In the genomic region with DNA sequence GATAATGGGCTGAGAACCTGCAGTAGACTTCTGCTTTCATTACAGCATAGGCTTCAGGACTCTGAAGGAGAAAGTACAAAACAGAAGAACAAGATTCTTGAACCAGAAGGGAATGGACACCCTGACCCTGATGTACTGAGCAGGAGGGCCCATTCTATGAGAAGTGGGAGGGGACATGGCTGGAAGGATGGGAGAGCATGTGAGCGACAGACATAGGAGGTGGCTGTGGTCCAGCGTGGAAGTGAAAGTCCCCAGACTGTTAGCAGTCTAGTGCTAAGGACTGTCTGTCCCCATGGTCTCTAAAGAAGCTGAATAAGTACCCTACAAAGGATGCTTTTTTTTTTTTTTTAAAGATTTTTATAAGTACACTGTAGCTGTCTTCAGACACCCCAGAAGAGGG, we compare ENCODE assay signal across 24 mouse cellular contexts. TPM values are rescaled to one million over a fixed set of nuclear protein-coding genes. Genes with fewer than 3 reads are reported as not detected.
DNase-seq lines count a peak whose midpoint lies in the region; ATAC-seq lines count a peak whose summit lies in the region.
"Had no signal": no experiment of that assay in that cellular context is flagged by ENCODE, and none has a peak within 500 bp of the region (broad histone marks: within the 10 kb centered on the region; RNA-seq: fewer than 3 reads in every experiment).

No protein-coding gene starts in this region.

- peak overlapping the region; percentile 69 for H3K4me3 ChIP-seq in megakaryocyte, embryonic 14.5 days (replicated peaks)
- H3K4me3 ChIP-seq: gastrocnemius, adult 2 months; heart, embryonic 13.5 days; left cerebral cortex, adult 2 months; neural tube, embryonic 12.5 days; stomach, embryonic 15.5 days had no signal

- H3K36me3 ChIP-seq in megakaryocyte, embryonic 14.5 days (replicated peaks; ENCODE audit: low read length), result peaks cover 9% of the 10 kb centered on the region
- H3K36me3 ChIP-seq: heart, embryonic 13.5 days; neural tube, embryonic 12.5 days; stomach, embryonic 15.5 days had no signal

- H3K27me3 ChIP-seq in megakaryocyte, embryonic 14.5 days (replicated peaks), result no peaks in the 10 kb centered on the region
- H3K27me3 ChIP-seq: heart, embryonic 13.5 days; neural tube, embryonic 12.5 days; stomach, embryonic 15.5 days had no signal

- H3K9me3 ChIP-seq in megakaryocyte, embryonic 14.5 days, result peaks cover 11% of the 10 kb centered on the region
- H3K9me3 ChIP-seq: stomach, embryonic 15.5 days had no signal

- DNase-seq in layer of hippocampus, adult 9-11 months, result peak; percentile 83
- no peak for DNase-seq in layer of hippocampus, postnatal 10 days (ENCODE audit: low spot score in 2 of 2)
- peak; percentile 64 for DNase-seq in brain, adult 2 months (ENCODE audit: low read depth, low spot score)
- DNase-seq in adrenal gland, postnatal 4 days (ENCODE audit: low spot score in 2 of 2), result no peak
- no peak for DNase-seq in kidney, postnatal 36 days
- DNase-seq: adrenal gland, postnatal 25 days; cerebellum, adult 18-20 months; cerebellum, postnatal 25 days; gastrocnemius, adult 2 months; heart, postnatal 36 days; kidney, adult 18-20 months; midbrain, embryonic 14.5 days; retina, postnatal 1 day; right cerebral cortex, postnatal 4 days; thymus, postnatal 25 days had no signal

- peaks cover 79% of the 10 kb centered on the region for H3K4me1 ChIP-seq in megakaryocyte, embryonic 14.5 days
- H3K4me1 ChIP-seq: heart, embryonic 13.5 days; neural tube, embryonic 12.5 days; stomach, embryonic 15.5 days had no signal

- ATAC-seq in megakaryocyte, adult 5-6 weeks (ENCODE audit: poor library complexity, severe bottlenecking), result no peak
- ATAC-seq in monocyte, adult 5-6 weeks (replicated peaks; ENCODE audit: insufficient number of reproducible peaks, low FRiP score, low TSS enrichment, poor library complexity, severe bottlenecking), result peak; percentile 28
- ATAC-seq: forebrain, embryonic 14.5 days; inflammation-experienced regulatory T-cells, adult 6 months had no signal

RNA-seq across cellular contexts. Expression of gene Cdkn2aipnl, which starts 40.4 kb away (rescaled TPM):
- 10 to 100 TPM; 37.4 to 37.8 TPM for total RNA-seq in layer of hippocampus, postnatal 10 days (2021)
- polyA plus RNA-seq in megakaryocyte, embryonic 14.5 days (2012; ENCODE audit: insufficient read depth, low replicate concordance), result 17.5 and 17.7 TPM in 2 replicates
- 66.6 and 70.7 TPM in 2 replicates for total RNA-seq in megakaryocyte, adult 5-6 weeks (2015)
- total RNA-seq in megakaryocyte, adult 5-6 weeks (2017), result 40.5 and 41.5 TPM in 2 replicates
- 45.8 to 58.1 TPM (median 49.2 TPM) in 3 replicates for total RNA-seq in monocyte, adult 5-6 weeks (2017)
- 10 to 100 TPM; 33.1 to 34.3 TPM for total RNA-seq in adrenal gland, postnatal 4 days (2021)

Comparison
In these comparisons a context has a peak if more than half of its experiments do, and no peak if none do; other contexts are left out.
1. DNase-seq: peak in layer of hippocampus, adult 9-11 months (single experiment) and brain, adult 2 months (single experiment); none in layer of hippocampus, postnatal 10 days (0 of 2), adrenal gland, postnatal 4 days (0 of 2) and kidney, postnatal 36 days (0 of 2).